Mouse (Mus musculus) heart, embryonic 14.5 days (tissue): ENCODE measurements around the gene Nupr1. TPM values are rescaled to one million over a fixed set of nuclear protein-coding genes. Genes with fewer than 3 reads are reported as not detected.

Experiments
- ATAC-seq: fragments of 200-750 bp; cut with Nextera tagmentation; 2 replicates; pipeline ENCODE4 v1.8.0; 2017; ENCODE audit warnings: low read depth, moderate TSS enrichment; ENCODE audit not compliant: insufficient number of reproducible peaks, insufficient read depth, low FRiP score
- H3K27ac ChIP-seq, 2 experiments: fragments of 200-500 bp in 1 of 2; fragments of 300-500 bp in 1 of 2; sonication (generic) in 1 of 2; replicated peaks in 1 of 2; 2 replicates each; pipeline ENCODE4 v1.5.1; 2012 to 2014; ENCODE audit warnings: low read depth in 2 of 2, low read length in 2 of 2, control low read depth in 1 of 2, mild to moderate bottlenecking in 1 of 2, mixed read lengths in 1 of 2; ENCODE audit not compliant: control insufficient read depth in 1 of 2, insufficient read depth in 1 of 2
- H3K27me3 ChIP-seq: fragments of 300-500 bp; sonication (generic); 2 replicates; pipeline ENCODE4 v1.6.1; 2014; ENCODE audit warnings: mild to moderate bottlenecking, low read length, control low read depth; ENCODE audit not compliant: control insufficient read depth, insufficient read depth
- H3K36me3 ChIP-seq: fragments of 300-500 bp; sonication (generic); 2 replicates; pipeline ENCODE4 v1.6.1; 2014; ENCODE audit warnings: mild to moderate bottlenecking, control low read depth, low read length, mixed read lengths; ENCODE audit not compliant: control insufficient read depth, insufficient read depth
- H3K4me1 ChIP-seq, 2 experiments: fragments of 200-500 bp in 1 of 2; fragments of 300-500 bp in 1 of 2; sonication (generic) in 1 of 2; 2 replicates each; pipeline ENCODE4 v1.6.1; 2012 to 2014; ENCODE audit warnings: low read length in 2 of 2, control low read depth in 1 of 2, mixed read lengths in 1 of 2; ENCODE audit not compliant: control insufficient read depth in 2 of 2, insufficient read depth in 2 of 2
- H3K4me2 ChIP-seq: fragments of 300-500 bp; sonication (generic); 2 replicates; pipeline ENCODE4 v1.6.1; 2014; ENCODE audit warnings: mild to moderate bottlenecking, low read length
- H3K4me3 ChIP-seq, 2 experiments: fragments of 200-500 bp in 1 of 2; fragments of 300-500 bp in 1 of 2; sonication (generic) in 1 of 2; 2 replicates each; pipeline ENCODE4 v1.5.1; 2012 to 2014; ENCODE audit warnings: low read length in 2 of 2, mild to moderate bottlenecking in 2 of 2, control low read depth in 1 of 2, low read depth in 1 of 2, moderate library complexity in 1 of 2; ENCODE audit not compliant: control insufficient read depth in 1 of 2, insufficient read depth in 1 of 2
- H3K9ac ChIP-seq: fragments of 300-500 bp; sonication (generic); 2 replicates; pipeline ENCODE4 v1.6.1; 2014; ENCODE audit warnings: mild to moderate bottlenecking, low read length
- H3K9me3 ChIP-seq: fragments of 300-500 bp; sonication (generic); 2 replicates; pipeline ENCODE4 v1.6.1; 2016; ENCODE audit warnings: low read length, control low read depth; ENCODE audit not compliant: control insufficient read depth
- WGBS: fragments of 180-500 bp; shearing (Covaris S2); extraction: QIAGEN DNeasy Blood & Tissue Kit; methylation state at CpG from one replicate; pipeline ENCODE4 v1.1.7; 2014; 5-methylcytosine and 5-hydroxymethylcytosine counted together
- polyA plus RNA-seq: library from polyadenylated mRNA; unstranded; fragments of >200 nt; fragmentation: Nextera tagmentation; extraction: Ambion mirVana; gene quantifications from 2 replicates; pipeline ENCODE4 v1.2.1, GENCODE M21; 2014

Nupr1 gene
- polyA plus RNA-seq, 1 experiment from 2014 or later = 10.9 TPM

- Histone ChIP-seq H3K4me2 (no peak overlapping the region), H3K9me3 (0 out of 2 replicates have a peak, but pooled peaks cover 4% of the 10 kb centered on the region), H3K27me3 (no peaks in the 10 kb centered on the region), H3K27ac (no peak overlapping the region), H3K36me3 (no peaks in the 10 kb centered on the region), H3K4me3 (no peak overlapping the region), H3K9ac (no peak overlapping the region), H3K4me1 (no peaks in the 10 kb centered on the region)
- WGBS = 72% methylated on average over 3 of the region's 3 CpGs
- ATAC-seq = no peak
Observed at GRCm38 (mm10) chr7:126612736-126613135, 17.9 kb downstream of the Nupr1 start.

GRCm38 (mm10) chr7:126607796-126608195 lies 22.9 kb downstream of the Nupr1 start:
- 80% methylated on average over 5 of the region's 5 CpGs for WGBS
- Histone ChIP-seq H3K4me2 (no peak overlapping the region), H3K4me1 (no peaks in the 10 kb centered on the region), H3K27ac (no peak overlapping the region), H3K9ac (no peak overlapping the region), H3K4me3 (no peak overlapping the region), H3K27me3 (no peaks in the 10 kb centered on the region), H3K9me3 (0 out of 2 replicates have a peak, but pooled peaks cover under 1% of the 10 kb centered on the region), H3K36me3 (no peaks in the 10 kb centered on the region)
- no peak for ATAC-seq

GRCm38 (mm10) chr7:126607064-126607463 lies 23.6 kb downstream of the Nupr1 start:
- no peak for ATAC-seq
- WGBS = 75% methylated on average over 3 of the region's 3 CpGs
- H3K4me2 ChIP-seq = no peak overlapping the region
- H3K4me3 ChIP-seq = no peak overlapping the region
- H3K9ac ChIP-seq = no peak overlapping the region
- H3K9me3 ChIP-seq = no peaks in the 10 kb centered on the region
- H3K4me1 ChIP-seq = no peaks in the 10 kb centered on the region
- no peaks in the 10 kb centered on the region for H3K27me3 ChIP-seq
- H3K36me3 ChIP-seq = no peaks in the 10 kb centered on the region
- no peak overlapping the region for H3K27ac ChIP-seq

- Histone ChIP-seq H3K4me2 (no peak overlapping the region), H3K4me1 (no peaks in the 10 kb centered on the region), H3K27ac (no peak overlapping the region), H3K9me3 (no peaks in the 10 kb centered on the region), H3K36me3 (no peaks in the 10 kb centered on the region), H3K4me3 (no peak overlapping the region), H3K27me3 (no peaks in the 10 kb centered on the region), H3K9ac (no peak overlapping the region)
- ATAC-seq = no peak
- WGBS = 76% methylated on average over 5 of the region's 5 CpGs
Observed at GRCm38 (mm10) chr7:126606611-126607010, 24.1 kb downstream of the Nupr1 start.

- Histone ChIP-seq H3K27ac (no peak overlapping the region), H3K9me3 (no peaks in the 10 kb centered on the region), H3K4me3 (no peak overlapping the region), H3K4me1 (no peaks in the 10 kb centered on the region), H3K4me2 (no peak overlapping the region), H3K27me3 (no peaks in the 10 kb centered on the region), H3K36me3 (no peaks in the 10 kb centered on the region), H3K9ac (no peak overlapping the region)
- no peak for ATAC-seq
- 78% methylated on average over 3 of the region's 3 CpGs for WGBS
Observed at GRCm38 (mm10) chr7:126602650-126603049, 28.0 kb downstream of the Nupr1 start.

- no peaks in the 10 kb centered on the region for H3K9me3 ChIP-seq
- no peak overlapping the region for H3K9ac ChIP-seq
- no peaks in the 10 kb centered on the region for H3K36me3 ChIP-seq
- no peaks in the 10 kb centered on the region for H3K4me1 ChIP-seq
- H3K4me2 ChIP-seq = no peak overlapping the region
- H3K4me3 ChIP-seq = no peak overlapping the region
- no peaks in the 10 kb centered on the region for H3K27me3 ChIP-seq
- no peak for ATAC-seq
- no peak overlapping the region for H3K27ac ChIP-seq
- 41% methylated on average over 5 of the region's 5 CpGs for whole genome bisulfite sequencing
Observed at GRCm38 (mm10) chr7:126601896-126602295, 28.8 kb downstream of the Nupr1 start.

GRCm38 (mm10) chr7:126598919-126599318 lies 31.7 kb downstream of the Nupr1 start:
- Histone ChIP-seq H3K4me3 (no peak overlapping the region), H3K27ac (no peak overlapping the region), H3K4me2 (no peak overlapping the region)

GRCm38 (mm10) chr7:126596414-126596813 lies 34.2 kb downstream of the Nupr1 start:
- Histone ChIP-seq H3K9me3 (no peaks in the 10 kb centered on the region), H3K4me2 (no peak overlapping the region), H3K27me3 (peaks cover 11% of the 10 kb centered on the region; the same call in 1 of the 2 replicates), H3K9ac (no peak overlapping the region), H3K4me1 (no peaks in the 10 kb centered on the region), H3K4me3 (no peak overlapping the region), H3K36me3 (no peaks in the 10 kb centered on the region), H3K27ac (no peak overlapping the region)
- no peak for ATAC-seq
- 55% methylated on average over 6 of the region's 6 CpGs for WGBS

More at GRCm38 (mm10) chr7:126598919-126599318, 31.7 kb downstream of the Nupr1 start:
- WGBS = 69% methylated on average over 6 of the region's 6 CpGs
- Histone ChIP-seq H3K9ac (no peak overlapping the region), H3K9me3 (no peaks in the 10 kb centered on the region), H3K4me1 (no peaks in the 10 kb centered on the region), H3K27me3 (0 out of 2 replicates have a peak, but pooled peaks cover 8% of the 10 kb centered on the region), H3K36me3 (no peaks in the 10 kb centered on the region)
- no peak for ATAC-seq
